Mouse (Mus musculus) MEL-GATA-1-ER (cell line): Measurements from ENCODE around the gene Stac3.

Source experiments
- DNase-seq: peaks from one replicate; pipeline ENCODE4 v3.0.0-alpha.2; 2012; ENCODE audit warnings: low read depth; ENCODE audit errors: extremely low read depth

Stac3 gene

GRCm38 (mm10) chr10:127500894-127501893, at the start of gene Stac3:
Gene Stac3, plus strand, starts transcription at chr10:127501686.
- no peak for DNase-seq

GRCm38 (mm10) chr10:127453701-127454100, 47.8 kb upstream of the Stac3 start:
- no peak for DNase-seq

- DNase-seq = no peak
Observed at GRCm38 (mm10) chr10:127462411-127463096, 38.9 kb upstream of the Stac3 start.

- DNase-seq = no peak
Observed at GRCm38 (mm10) chr10:127471281-127471988, 30.1 kb upstream of the Stac3 start.

GRCm38 (mm10) chr10:127472722-127473121, 28.8 kb upstream of the Stac3 start:
- DNase-seq = no peak

- DNase-seq = peak; percentile 55
Observed at GRCm38 (mm10) chr10:127475175-127475574, 26.3 kb upstream of the Stac3 start.

GRCm38 (mm10) chr10:127476541-127476940, 24.9 kb upstream of the Stac3 start:
- DNase-seq = no peak

GRCm38 (mm10) chr10:127477301-127477700, 24.2 kb upstream of the Stac3 start:
- DNase-seq = no peak

- DNase-seq = peak; percentile 11
Observed at GRCm38 (mm10) chr10:127479131-127479530, 22.4 kb upstream of the Stac3 start.

- no peak for DNase-seq
Observed at GRCm38 (mm10) chr10:127480833-127481813, 20.4 kb upstream of the Stac3 start.

- no peak for DNase-seq
Observed at GRCm38 (mm10) chr10:127485235-127485634, 16.3 kb upstream of the Stac3 start.

GRCm38 (mm10) chr10:127488856-127489255, 12.6 kb upstream of the Stac3 start:
- no peak for DNase-seq

- no peak for DNase-seq
Observed at GRCm38 (mm10) chr10:127490160-127491127, 11.0 kb upstream of the Stac3 start.

GRCm38 (mm10) chr10:127491128-127491512, 10.4 kb upstream of the Stac3 start:
- DNase-seq = no peak

- no peak for DNase-seq
Observed at GRCm38 (mm10) chr10:127492118-127492517, 9.4 kb upstream of the Stac3 start.

- no peak for DNase-seq
Observed at GRCm38 (mm10) chr10:127496156-127496555, 5.3 kb upstream of the Stac3 start.

- no peak for DNase-seq
Observed at GRCm38 (mm10) chr10:127499516-127499915, 2.0 kb upstream of the Stac3 start.

- DNase-seq = no peak
Observed at GRCm38 (mm10) chr10:127500042-127500441, 1.4 kb upstream of the Stac3 start.

GRCm38 (mm10) chr10:127508239-127508638, 6.8 kb downstream of the Stac3 start:
- DNase-seq = peak; percentile 68
